Mouse (Mus musculus): ENCODE measurements around the gene Grxcr1. TPM values are rescaled to one million over a fixed set of nuclear protein-coding genes. Genes with fewer than 3 reads are reported as not detected.
A peak's percentile ranks its signal among the peaks of the same experiment; 100 is the strongest.

Grxcr1 gene
- total RNA-seq, 2 experiments from 2014 or later, result not detected

GRCm38 (mm10) chr5:68087174-68087573, 55.5 kb downstream of the Grxcr1 start:
- no peak for DNase-seq (ENCODE audit: low spot score in 2 of 2)

- no peak for DNase-seq (ENCODE audit: low spot score in 2 of 2)
These were observed 61.5 kb downstream of the Grxcr1 start for GRCm38 (mm10) chr5:68093085-68093484.

- peak; percentile 11 to 20 for DNase-seq (ENCODE audit: low spot score in 2 of 2)
These were observed 66.3 kb downstream of the Grxcr1 start for GRCm38 (mm10) chr5:68097665-68098624.

- DNase-seq (ENCODE audit: low spot score in 2 of 2), result peak; percentile 41 to 59
These were observed 80.9 kb downstream of the Grxcr1 start for GRCm38 (mm10) chr5:68112430-68113036.

- no peak for DNase-seq (ENCODE audit: low spot score in 2 of 2)
These were observed 89.2 kb downstream of the Grxcr1 start for GRCm38 (mm10) chr5:68120880-68121279.

- DNase-seq (ENCODE audit: low spot score in 2 of 2), result no peak
These were observed 91.2 kb downstream of the Grxcr1 start for GRCm38 (mm10) chr5:68122883-68123282.

GRCm38 (mm10) chr5:68125478-68125877, 93.8 kb downstream of the Grxcr1 start:
- DNase-seq (ENCODE audit: low spot score in 2 of 2), result no peak

- peak; percentile 43 to 60 for DNase-seq (ENCODE audit: low spot score in 2 of 2)
These were observed 96.8 kb downstream of the Grxcr1 start for GRCm38 (mm10) chr5:68128421-68128820.

- DNase-seq (ENCODE audit: low spot score in 2 of 2), result no peak
These were observed 97.4 kb downstream of the Grxcr1 start for GRCm38 (mm10) chr5:68128821-68129608.

GRCm38 (mm10) chr5:68146818-68147217, 115.2 kb downstream of the Grxcr1 start:
- no peak for DNase-seq (ENCODE audit: low spot score in 2 of 2)

GRCm38 (mm10) chr5:68149946-68150345, 118.3 kb downstream of the Grxcr1 start:
- DNase-seq (ENCODE audit: low spot score in 2 of 2), result peak; percentile 25 to 46

- no peak for DNase-seq (ENCODE audit: low spot score in 2 of 2)
These were observed 118.9 kb downstream of the Grxcr1 start for GRCm38 (mm10) chr5:68150347-68151043.

- DNase-seq (ENCODE audit: low spot score in 2 of 2), result no peak
These were observed 130.9 kb downstream of the Grxcr1 start for GRCm38 (mm10) chr5:68162503-68162902.

- no peak for DNase-seq (ENCODE audit: low spot score in 2 of 2)
These were observed 134.3 kb downstream of the Grxcr1 start for GRCm38 (mm10) chr5:68165954-68166353.

Other genes starting within 250 kb of the Grxcr1 start
- 100 to 1,000 TPM; 130 to 147 TPM for gene Atp8a1, start 184.4 kb upstream of the Grxcr1 start, total RNA-seq (2021)
- not detected for gene Gm5108, start 90.2 kb upstream of the Grxcr1 start, total RNA-seq (2021)
- not detected for gene Gm21905, start 85.4 kb upstream of the Grxcr1 start, total RNA-seq (2021)

Measured in layer of hippocampus, postnatal 10 days (tissue).